Mouse (Mus musculus) forebrain, embryonic 14.5 days (tissue): ENCODE results near the gene Axdnd1. TPM values are rescaled to one million over a fixed set of nuclear protein-coding genes. Genes with fewer than 3 reads are reported as not detected.
A peak's percentile ranks its signal among the peaks of the same experiment; 100 is the strongest.

Experiments used
- ATAC-seq: fragments of 200-750 bp; cut with Nextera tagmentation; 2 replicates; pipeline ENCODE4 v1.8.0; 2017; ENCODE audit warnings: mild to moderate bottlenecking, moderate library complexity
- DNase-seq: peaks from one replicate; pipeline ENCODE4 v3.0.0-alpha.2; 2015; ENCODE audit warnings: low spot score
- H3K27ac ChIP-seq: fragments of 300-500 bp; sonication (generic); 2 replicates; pipeline ENCODE4 v1.5.1; 2014; ENCODE audit warnings: low read depth, mild to moderate bottlenecking, control low read depth, low read length, moderate library complexity
- H3K27me3 ChIP-seq: fragments of 300-500 bp; sonication (generic); replicated peaks from 2 replicates; pipeline ENCODE4 v1.6.1; 2014; ENCODE audit warnings: low read length, control low read depth, mixed read lengths; ENCODE audit not compliant: control insufficient read depth, insufficient read depth
- H3K36me3 ChIP-seq: fragments of 300-500 bp; sonication (generic); 2 replicates; pipeline ENCODE4 v1.6.1; 2014; ENCODE audit warnings: low read length, control low read depth; ENCODE audit not compliant: control insufficient read depth, insufficient read depth
- H3K4me1 ChIP-seq: fragments of 300-500 bp; sonication (generic); 2 replicates; pipeline ENCODE4 v1.6.1; 2014; ENCODE audit warnings: antibody characterized with exemption, low read length, control low read depth; ENCODE audit not compliant: control insufficient read depth, insufficient read depth
- H3K4me2 ChIP-seq: fragments of 300-500 bp; sonication (generic); 2 replicates; pipeline ENCODE4 v1.6.1; 2014; ENCODE audit warnings: mild to moderate bottlenecking, control low read depth, low read length
- H3K4me3 ChIP-seq: fragments of 300-500 bp; sonication (generic); 2 replicates; pipeline ENCODE4 v1.5.1; 2014; ENCODE audit warnings: low read depth, low read length, control low read depth
- H3K9ac ChIP-seq: fragments of 300-500 bp; sonication (generic); 2 replicates; pipeline ENCODE4 v1.6.1; 2014; ENCODE audit warnings: mild to moderate bottlenecking, low read length, control low read depth, moderate library complexity
- H3K9me3 ChIP-seq: fragments of 300-500 bp; sonication (generic); replicated peaks from 2 replicates; pipeline ENCODE4 v1.6.1; 2016; ENCODE audit warnings: low read length, control low read depth, mixed read lengths; ENCODE audit not compliant: control insufficient read depth
- WGBS: fragments of 180-500 bp; shearing (Covaris S2); extraction: QIAGEN DNeasy Blood & Tissue Kit; methylation state at CpG from one replicate; pipeline ENCODE4 v1.1.7; 2014; 5-methylcytosine and 5-hydroxymethylcytosine counted together
- polyA plus RNA-seq: library from polyadenylated mRNA; unstranded; fragments of >200 nt; fragmentation: Nextera tagmentation; extraction: Ambion mirVana; gene quantifications from 2 replicates; pipeline ENCODE4 v1.2.1, GENCODE M21; 2014

The Axdnd1 gene
- 0.13 and 0.43 TPM in 2 replicates for polyA plus RNA-seq

- Histone ChIP-seq H3K4me3 (peak within 1 kb of the TSS; percentile 60), H3K9ac (peak within 1 kb of the TSS; percentile 59), H3K36me3 (no peaks in the 10 kb centered on the region), H3K27ac (0 out of 2 replicates have a peak within 1 kb of the TSS, but pooled peaks have one; percentile 44), H3K9me3 (no peaks in the 10 kb centered on the region), H3K4me1 (peaks cover 3% of the 10 kb centered on the region; the same call in 1 of the 2 replicates), H3K27me3 (no peaks in the 10 kb centered on the region), H3K4me2 (peak within 1 kb of the TSS; percentile 67)
- DNase-seq = peak; percentile 93
- under 1% methylated on average over 44 of the region's 44 CpGs for WGBS
- ATAC-seq = peak; percentile 97
Observed at GRCm38 (mm10) chr1:156420671-156421297, at the start of gene Axdnd1. Gene Axdnd1, minus strand, starts transcription at chr1:156421159.

- Histone ChIP-seq H3K4me2 (no peak overlapping the region), H3K27ac (no peak overlapping the region), H3K27me3 (no peaks in the 10 kb centered on the region), H3K9ac (no peak overlapping the region), H3K4me3 (no peak overlapping the region), H3K36me3 (0 out of 2 replicates have a peak, but pooled peaks cover 4% of the 10 kb centered on the region), H3K9me3 (no peaks in the 10 kb centered on the region), H3K4me1 (peaks cover 4% of the 10 kb centered on the region; the same call in 1 of the 2 replicates)
- no peak for ATAC-seq
- no peak for DNase-seq
- 66% methylated on average over 7 of the region's 7 CpGs for WGBS
Observed at GRCm38 (mm10) chr1:156470557-156470956, 49.6 kb upstream of the Axdnd1 start.

GRCm38 (mm10) chr1:156468576-156468975, 47.6 kb upstream of the Axdnd1 start:
- 78% methylated on average over 3 of the region's 3 CpGs for WGBS
- no peak overlapping the region for H3K9ac ChIP-seq
- H3K4me1 ChIP-seq = peaks cover 4% of the 10 kb centered on the region; the same call in 1 of the 2 replicates
- no peak overlapping the region for H3K4me3 ChIP-seq
- no peaks in the 10 kb centered on the region for H3K9me3 ChIP-seq
- DNase-seq = no peak
- no peak overlapping the region for H3K27ac ChIP-seq
- no peak for ATAC-seq
- H3K27me3 ChIP-seq = no peaks in the 10 kb centered on the region
- no peak overlapping the region for H3K4me2 ChIP-seq
- H3K36me3 ChIP-seq = 0 out of 2 replicates have a peak, but pooled peaks cover 4% of the 10 kb centered on the region

- WGBS = 83% methylated on average over 12 of the region's 12 CpGs
- peaks cover under 1% of the 10 kb centered on the region; the same call in 1 of the 2 replicates for H3K4me1 ChIP-seq
- no peaks in the 10 kb centered on the region for H3K27me3 ChIP-seq
- no peaks in the 10 kb centered on the region for H3K9me3 ChIP-seq
- no peak overlapping the region for H3K9ac ChIP-seq
- H3K27ac ChIP-seq = no peak overlapping the region
- no peak overlapping the region for H3K4me2 ChIP-seq
- 0 out of 2 replicates have a peak, but pooled peaks cover 4% of the 10 kb centered on the region for H3K36me3 ChIP-seq
- ATAC-seq (no peak), DNase-seq (no peak)
- no peak overlapping the region for H3K4me3 ChIP-seq
Observed at GRCm38 (mm10) chr1:156467655-156468255, 46.8 kb upstream of the Axdnd1 start.

GRCm38 (mm10) chr1:156464963-156465362, 44.0 kb upstream of the Axdnd1 start:
- no peak overlapping the region for H3K4me3 ChIP-seq
- H3K27me3 ChIP-seq = no peaks in the 10 kb centered on the region
- no peaks in the 10 kb centered on the region for H3K4me1 ChIP-seq
- ATAC-seq (no peak), DNase-seq (no peak)
- 84% methylated on average over 9 of the region's 9 CpGs for WGBS
- 0 out of 2 replicates have a peak, but pooled peaks cover 4% of the 10 kb centered on the region for H3K36me3 ChIP-seq
- no peak overlapping the region for H3K27ac ChIP-seq
- H3K4me2 ChIP-seq = no peak overlapping the region
- no peaks in the 10 kb centered on the region for H3K9me3 ChIP-seq
- no peak overlapping the region for H3K9ac ChIP-seq

- Histone ChIP-seq H3K9me3 (no peaks in the 10 kb centered on the region), H3K4me3 (no peak overlapping the region), H3K36me3 (0 out of 2 replicates have a peak, but pooled peaks cover 4% of the 10 kb centered on the region), H3K27ac (no peak overlapping the region), H3K4me1 (no peaks in the 10 kb centered on the region), H3K4me2 (no peak overlapping the region), H3K27me3 (no peaks in the 10 kb centered on the region), H3K9ac (no peak overlapping the region)
- WGBS = 93% methylated on average over 8 of the region's 8 CpGs
- DNase-seq = no peak
- ATAC-seq = no peak
Observed at GRCm38 (mm10) chr1:156463981-156464853, 43.3 kb upstream of the Axdnd1 start.

GRCm38 (mm10) chr1:156462273-156462991, 41.5 kb upstream of the Axdnd1 start:
- ATAC-seq = no peak

GRCm38 (mm10) chr1:156461036-156461435, 40.1 kb upstream of the Axdnd1 start:
- no peak for ATAC-seq
- H3K36me3 ChIP-seq = no peaks in the 10 kb centered on the region
- H3K9ac ChIP-seq = no peak overlapping the region
- no peaks in the 10 kb centered on the region for H3K9me3 ChIP-seq
- DNase-seq = no peak
- H3K27ac ChIP-seq = no peak overlapping the region
- H3K4me1 ChIP-seq = no peaks in the 10 kb centered on the region
- no peak overlapping the region for H3K4me3 ChIP-seq
- WGBS = 78% methylated on average over 6 of the region's 6 CpGs
- H3K27me3 ChIP-seq = no peaks in the 10 kb centered on the region
- H3K4me2 ChIP-seq = no peak overlapping the region

More at GRCm38 (mm10) chr1:156462273-156462991, 41.5 kb upstream of the Axdnd1 start:
- Histone ChIP-seq H3K4me2 (no peak overlapping the region), H3K27ac (no peak overlapping the region), H3K27me3 (no peaks in the 10 kb centered on the region), H3K36me3 (0 out of 2 replicates have a peak, but pooled peaks cover 4% of the 10 kb centered on the region), H3K9ac (no peak overlapping the region), H3K9me3 (no peaks in the 10 kb centered on the region), H3K4me1 (no peaks in the 10 kb centered on the region), H3K4me3 (no peak overlapping the region)
- DNase-seq = no peak
- 89% methylated on average over 12 of the region's 12 CpGs for WGBS
